Mouse (Mus musculus) left cerebral cortex, postnatal 14 days (tissue): ENCODE results near the gene Pomt2. TPM values are rescaled to one million over a fixed set of nuclear protein-coding genes. Genes with fewer than 3 reads are reported as not detected.
"Not testable (repeated sequence)": the region's sequence is repeated elsewhere in the genome, so short reads cannot be mapped to it uniquely, and the experiment has no call there.

Experiments used
- DNase-seq, 2 experiments: peaks; one replicate each; pipeline ENCODE4 v3.0.0; 2021 to 2022; ENCODE audit warnings: low spot score in 2 of 2, mixed read lengths in 1 of 2
- intact Hi-C: fragments of 180-260 bp; cut with DNase I; formaldehyde crosslinking; loops from one replicate; pipeline ENCODE4 v1.15.1; 2025
- long read RNA-seq, 2 experiments: library from polyadenylated mRNA; stranded (forward); transcript quantifications; one replicate each; pipeline ENCODE4 v2.0.0; 2021
- total RNA-seq, 2 experiments: library from RNA; stranded (reverse); gene quantifications; 2 replicates each; pipeline ENCODE4 v1.2.3; 2021

Gene Pomt2
- total RNA-seq = 10 to 100 TPM; 20.0 to 21.6 TPM
- long read RNA-seq, experiment 1, full-length matches to known transcripts = 14 of 19 reads
- long read RNA-seq, experiment 1, partial matches to known transcripts = 4 of 19 reads
- long read RNA-seq, experiment 1, other reads (novel, unspliced or antisense) = 1 of 19 reads
- long read RNA-seq, experiment 2, full-length matches to known transcripts = 7 of 12 reads
- long read RNA-seq, experiment 2, partial matches to known transcripts = 3 of 12 reads
- long read RNA-seq, experiment 2, other reads (novel, unspliced or antisense) = 2 of 12 reads

- intact Hi-C loops = no loop called here
- peak; percentile 90 to 94 for DNase-seq
Measured at GRCm38 (mm10) chr12:87147395-87148089, at the start of gene Pomt2. Pomt2 (minus strand) TSS chr12:87147968.

GRCm38 (mm10) chr12:87196310-87196709, 48.5 kb upstream of the Pomt2 start:
- intact Hi-C loops = no loop called here
- no peak for DNase-seq

- intact Hi-C loops = no loop called here
- DNase-seq = no peak
Measured at GRCm38 (mm10) chr12:87195069-87195468, 47.3 kb upstream of the Pomt2 start.

GRCm38 (mm10) chr12:87193008-87193407, 45.2 kb upstream of the Pomt2 start:
- no peak for DNase-seq
- intact Hi-C loops = no loop called here

- DNase-seq = no peak
- intact Hi-C loops = no loop called here
Measured at GRCm38 (mm10) chr12:87177631-87178030, 29.9 kb upstream of the Pomt2 start.

- no peak for DNase-seq
- intact Hi-C loops = no loop called here
Measured at GRCm38 (mm10) chr12:87175194-87175946, 27.6 kb upstream of the Pomt2 start.

- DNase-seq = no peak
- intact Hi-C loops = no loop called here
Measured at GRCm38 (mm10) chr12:87160815-87161214, 13.0 kb upstream of the Pomt2 start.

- DNase-seq = no peak
- intact Hi-C loops = no loop called here
Measured at GRCm38 (mm10) chr12:87160310-87160709, 12.5 kb upstream of the Pomt2 start.

- no peak for DNase-seq
- intact Hi-C loops = no loop called here
Measured at GRCm38 (mm10) chr12:87158099-87158498, 10.3 kb upstream of the Pomt2 start.

GRCm38 (mm10) chr12:87157361-87157760, 9.6 kb upstream of the Pomt2 start:
- intact Hi-C loops = no loop called here
- DNase-seq = no peak

GRCm38 (mm10) chr12:87154448-87154847, 6.7 kb upstream of the Pomt2 start:
- DNase-seq, intact Hi-C loops: not testable (repeated sequence)

- DNase-seq = no peak
- intact Hi-C loops = no loop called here
Measured at GRCm38 (mm10) chr12:87149471-87149870, 1.7 kb upstream of the Pomt2 start.

GRCm38 (mm10) chr12:87148136-87148535, 368 bp upstream of the Pomt2 start:
- peak; percentile 17 to 38 for DNase-seq
- intact Hi-C loops = no loop called here

- DNase-seq = peak; percentile 90 to 93
- intact Hi-C loops = no loop called here
Measured at GRCm38 (mm10) chr12:87146966-87147365, 802 bp downstream of the Pomt2 start, which contains the start of gene Gstz1. Gstz1 (plus strand) TSS chr12:87147165.

GRCm38 (mm10) chr12:87142156-87142555, 5.6 kb downstream of the Pomt2 start:
- intact Hi-C loops = no loop called here
- DNase-seq = no peak

GRCm38 (mm10) chr12:87138768-87139167, 9.0 kb downstream of the Pomt2 start:
- DNase-seq = no peak
- intact Hi-C loops = loop anchor here (10.0 kb wide), 1 partner anchor 196 kb away; no protein-coding TSS in a partner anchor

- DNase-seq = no peak
- intact Hi-C loops = loop anchor here (10.0 kb wide), 1 partner anchor 196 kb away; no protein-coding TSS in a partner anchor
Measured at GRCm38 (mm10) chr12:87138342-87138701, 9.4 kb downstream of the Pomt2 start.

GRCm38 (mm10) chr12:87137439-87138341, 10.1 kb downstream of the Pomt2 start:
- no peak for DNase-seq
- intact Hi-C loops = loop anchor here (10.0 kb wide), 1 partner anchor 197 kb away; no protein-coding TSS in a partner anchor

GRCm38 (mm10) chr12:87132784-87133183, 15.0 kb downstream of the Pomt2 start:
- no peak for DNase-seq
- intact Hi-C loops = loop anchor here (10.0 kb wide), 1 partner anchor 202 kb away; no protein-coding TSS in a partner anchor
